Mouse (Mus musculus) hindbrain, embryonic 11.5 days (tissue): Measurements from ENCODE around the gene Tom1l2. TPM values are rescaled to one million over a fixed set of nuclear protein-coding genes. Genes with fewer than 3 reads are reported as not detected.
A peak's percentile ranks its signal among the peaks of the same experiment; 100 is the strongest.

Experiments
- ATAC-seq: fragments of 200-750 bp; cut with Nextera tagmentation; 2 replicates; pipeline ENCODE4 v1.8.0; 2017; ENCODE audit warnings: mild to moderate bottlenecking, moderate TSS enrichment, moderate library complexity; ENCODE audit not compliant: low FRiP score
- DNase-seq: peaks from one replicate; pipeline ENCODE4 v3.0.0-alpha.2; 2015; ENCODE audit warnings: low spot score
- H3K27ac ChIP-seq: fragments of 300-500 bp; sonication (generic); 2 replicates; pipeline ENCODE4 v1.5.1; 2014; ENCODE audit warnings: mild to moderate bottlenecking, low read depth, low read length
- H3K27me3 ChIP-seq: fragments of 300-500 bp; sonication (generic); 2 replicates; pipeline ENCODE4 v1.6.1; 2014; ENCODE audit warnings: mild to moderate bottlenecking, low read length, moderate library complexity, mixed read lengths; ENCODE audit not compliant: control insufficient read depth, insufficient read depth
- H3K36me3 ChIP-seq: fragments of 300-500 bp; sonication (generic); 2 replicates; pipeline ENCODE4 v1.6.1; 2014; ENCODE audit warnings: mild to moderate bottlenecking, low read length, moderate library complexity, mixed read lengths; ENCODE audit not compliant: control insufficient read depth, insufficient read depth
- H3K4me1 ChIP-seq: fragments of 300-500 bp; sonication (generic); replicated peaks from 2 replicates; pipeline ENCODE4 v1.6.1; 2014; ENCODE audit warnings: low read length, mixed read lengths; ENCODE audit not compliant: control insufficient read depth, insufficient read depth
- H3K4me2 ChIP-seq: fragments of 300-500 bp; sonication (generic); replicated peaks from 2 replicates; pipeline ENCODE4 v1.6.1; 2014; ENCODE audit warnings: mild to moderate bottlenecking, low read depth, low read length
- H3K4me3 ChIP-seq: fragments of 300-500 bp; sonication (generic); 2 replicates; pipeline ENCODE4 v1.5.1; 2014; ENCODE audit warnings: low read depth, low read length
- H3K9ac ChIP-seq: fragments of 300-500 bp; sonication (generic); 2 replicates; pipeline ENCODE4 v1.6.1; 2014; ENCODE audit warnings: low read depth, low read length
- H3K9me3 ChIP-seq: fragments of 300-500 bp; sonication (generic); 2 replicates; pipeline ENCODE4 v1.6.1; 2016; ENCODE audit warnings: low read length; ENCODE audit not compliant: control insufficient read depth
- WGBS: fragments of 180-500 bp; shearing (Covaris S2); extraction: QIAGEN DNeasy Blood & Tissue Kit; methylation state at CpG from one replicate; pipeline ENCODE4 v1.1.7; 2014; 5-methylcytosine and 5-hydroxymethylcytosine counted together
- polyA plus RNA-seq: library from polyadenylated mRNA; unstranded; fragments of >200 nt; fragmentation: Nextera tagmentation; extraction: Ambion mirVana; gene quantifications from 2 replicates; pipeline ENCODE4 v1.2.1, GENCODE M21; 2014

Tom1l2 gene
- polyA plus RNA-seq, 1 experiment from 2014 or later, result 13.9 TPM

DNA sequence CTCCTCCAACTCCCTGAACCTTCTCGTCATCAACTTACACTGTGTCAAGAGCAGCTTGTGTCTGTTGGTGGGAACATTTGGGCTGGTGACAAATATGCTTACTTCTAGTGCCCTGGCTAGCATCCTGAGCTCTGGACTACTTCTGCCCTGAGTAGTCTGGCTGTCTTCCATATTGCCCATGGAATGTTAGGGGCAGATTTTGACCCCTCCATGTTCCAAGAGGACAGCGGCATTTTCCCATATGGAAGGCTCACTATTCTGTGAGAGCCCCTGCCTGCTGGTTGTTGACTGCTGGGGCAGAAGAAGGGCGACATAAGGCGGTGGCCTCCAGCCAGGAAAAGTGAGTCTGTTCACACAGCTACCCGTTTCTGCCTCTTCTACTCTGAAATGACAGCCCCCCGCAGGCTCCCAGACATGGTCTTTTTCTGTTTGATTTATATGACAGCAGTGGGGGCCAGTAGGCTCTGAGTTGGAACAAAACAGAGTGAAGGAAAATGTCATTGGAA is 96.5 kb downstream of the Tom1l2 start:
- H3K9me3 ChIP-seq, result no peaks in the 10 kb centered on the region
- H3K4me3 ChIP-seq, result no peak overlapping the region
- no peak overlapping the region for H3K4me2 ChIP-seq
- no peaks in the 10 kb centered on the region for H3K36me3 ChIP-seq
- no peak for ATAC-seq
- 61% methylated on average over 6 of the region's 6 CpGs for WGBS
- H3K9ac ChIP-seq, result no peak overlapping the region
- DNase-seq, result no peak
- no peaks in the 10 kb centered on the region for H3K4me1 ChIP-seq
- H3K27ac ChIP-seq, result no peak overlapping the region
- no peaks in the 10 kb centered on the region for H3K27me3 ChIP-seq

DNA sequence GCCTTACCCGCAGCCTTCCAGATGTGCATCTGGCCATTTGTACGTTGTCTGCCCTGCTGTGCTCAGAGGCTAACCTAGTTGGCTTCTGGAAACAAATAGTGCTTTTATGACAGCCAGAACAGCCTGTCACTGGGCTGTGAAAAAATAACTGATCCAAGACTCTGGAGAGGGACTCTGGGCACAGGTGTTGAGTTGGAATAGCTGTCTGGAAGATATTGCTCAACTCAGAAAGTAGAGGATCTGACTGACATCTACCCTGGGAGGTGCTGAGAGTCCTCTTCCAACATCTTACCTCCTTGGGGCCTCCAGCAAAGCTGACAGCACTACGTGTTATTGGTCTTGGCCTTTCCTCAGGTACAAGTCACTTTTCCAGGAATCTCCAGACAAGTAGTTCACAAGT is 97.1 kb downstream of the Tom1l2 start:
- Histone ChIP-seq H3K4me3 (no peak overlapping the region), H3K27ac (no peak overlapping the region), H3K36me3 (no peaks in the 10 kb centered on the region), H3K27me3 (no peaks in the 10 kb centered on the region), H3K9ac (no peak overlapping the region), H3K4me2 (no peak overlapping the region), H3K9me3 (no peaks in the 10 kb centered on the region), H3K4me1 (no peaks in the 10 kb centered on the region)
- DNase-seq, result no peak
- ATAC-seq, result no peak
- WGBS, result 74% methylated on average over 3 of the region's 3 CpGs

DNA sequence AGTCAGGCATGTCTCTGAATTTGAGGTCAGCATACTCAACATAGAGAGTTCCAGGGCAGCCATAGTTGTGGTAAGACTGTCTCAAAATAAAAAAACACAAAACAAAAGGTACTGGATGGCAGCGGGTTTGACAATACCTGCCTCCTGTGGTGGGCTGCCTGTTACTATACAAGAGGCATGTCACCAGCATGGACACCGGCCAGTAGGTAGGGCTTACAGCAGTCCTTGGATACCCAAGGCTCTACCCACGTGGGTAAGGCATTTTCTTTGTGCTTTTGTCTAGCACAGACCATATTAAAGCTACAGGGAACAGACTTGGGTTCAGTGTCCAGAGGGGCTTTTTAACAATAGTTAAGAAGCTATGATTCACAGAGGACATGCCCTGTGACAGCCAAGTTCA is 97.5 kb downstream of the Tom1l2 start:
- ATAC-seq (no peak), DNase-seq (no peak)
- Histone ChIP-seq H3K9me3 (no peaks in the 10 kb centered on the region), H3K4me3 (no peak overlapping the region), H3K27ac (no peak overlapping the region), H3K4me2 (no peak overlapping the region), H3K36me3 (no peaks in the 10 kb centered on the region), H3K9ac (no peak overlapping the region), H3K4me1 (no peaks in the 10 kb centered on the region), H3K27me3 (no peaks in the 10 kb centered on the region)
- 62% methylated on average over 3 of the region's 3 CpGs for WGBS

DNA sequence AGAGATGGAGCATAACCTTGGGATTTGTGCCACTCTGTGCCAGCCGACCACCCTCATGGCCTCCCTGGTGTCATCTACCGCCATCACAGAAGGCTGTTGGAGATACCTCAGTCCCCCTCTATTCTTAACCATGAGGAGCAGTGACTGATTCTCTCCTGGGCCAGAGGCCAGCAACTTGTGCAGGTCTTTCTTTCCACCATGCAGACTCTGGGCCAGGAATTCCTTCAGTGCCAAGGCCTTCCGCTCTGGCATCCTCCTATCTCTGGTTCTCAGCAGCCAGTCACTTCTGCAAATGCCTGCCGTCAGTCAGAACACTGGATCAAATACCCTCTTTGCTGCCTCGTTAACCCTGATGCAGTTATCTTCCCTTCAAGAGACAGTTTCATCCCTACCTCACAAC is 98.4 kb downstream of the Tom1l2 start:
- Histone ChIP-seq H3K36me3 (no peaks in the 10 kb centered on the region), H3K27me3 (no peaks in the 10 kb centered on the region), H3K9me3 (no peaks in the 10 kb centered on the region), H3K4me1 (no peaks in the 10 kb centered on the region), H3K4me3 (no peak overlapping the region), H3K27ac (no peak overlapping the region), H3K4me2 (no peak overlapping the region), H3K9ac (no peak overlapping the region)
- no peak for DNase-seq
- 90% methylated on average over 5 of the region's 5 CpGs for whole genome bisulfite sequencing
- no peak for ATAC-seq

DNA sequence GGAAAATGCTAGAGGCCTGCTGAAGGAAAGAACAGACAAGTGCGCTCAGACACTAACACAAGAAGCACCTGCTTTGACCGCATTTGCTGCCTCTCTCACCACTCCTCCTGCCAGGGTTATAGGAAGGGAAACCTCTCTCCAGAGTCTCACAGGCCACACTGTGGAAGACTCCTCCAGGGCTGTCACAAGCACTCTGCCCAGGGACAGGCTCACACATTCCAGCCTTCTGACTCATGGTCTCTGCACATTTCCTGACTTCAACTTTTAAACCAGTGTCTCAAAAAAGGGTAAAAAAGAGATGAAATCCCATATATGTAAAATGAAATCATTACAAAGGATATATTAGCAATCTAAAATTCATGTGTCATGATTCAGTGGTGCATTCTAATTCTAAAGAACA is 99.2 kb downstream of the Tom1l2 start:
- 85% methylated on average over 2 of the region's 2 CpGs for WGBS
- H3K27ac ChIP-seq, result no peak overlapping the region
- H3K4me1 ChIP-seq, result no peaks in the 10 kb centered on the region
- no peak overlapping the region for H3K4me2 ChIP-seq
- H3K4me3 ChIP-seq, result no peak overlapping the region
- H3K9ac ChIP-seq, result no peak overlapping the region
- DNase-seq, result no peak
- H3K27me3 ChIP-seq, result no peaks in the 10 kb centered on the region
- ATAC-seq, result no peak
- H3K9me3 ChIP-seq, result no peaks in the 10 kb centered on the region
- H3K36me3 ChIP-seq, result no peaks in the 10 kb centered on the region

DNA sequence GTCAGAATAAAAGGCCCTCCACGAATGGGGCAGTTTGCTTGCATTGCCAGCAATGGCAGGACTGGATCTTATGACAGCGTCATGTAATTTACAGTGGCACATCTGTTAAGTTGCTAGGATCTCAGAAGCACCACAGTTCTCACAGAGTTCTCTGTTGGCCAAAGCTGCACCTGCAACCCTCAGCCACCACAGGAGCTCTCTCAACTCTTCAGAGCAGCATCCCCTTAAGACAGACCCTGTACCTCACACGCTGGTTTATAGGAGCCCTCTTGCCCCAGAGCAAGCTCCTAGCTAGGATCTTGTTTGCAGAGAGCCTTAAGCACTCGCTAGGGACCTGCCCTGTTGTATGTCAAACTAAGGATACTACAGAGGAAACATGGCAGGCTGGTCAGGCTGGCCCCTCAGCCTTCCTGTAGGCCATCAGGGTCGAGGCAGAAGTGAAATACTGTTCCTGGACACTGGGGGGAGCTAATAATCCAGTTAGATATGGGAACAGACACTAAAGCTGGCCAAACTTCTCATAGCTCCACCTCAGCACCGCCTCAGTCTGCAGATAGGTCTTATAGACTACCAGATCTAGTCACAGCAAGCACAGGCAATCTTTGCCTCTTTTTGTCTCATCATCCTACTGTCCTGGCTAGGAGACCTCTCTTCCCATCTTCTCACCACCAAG is 101.6 kb downstream of the Tom1l2 start:
- ATAC-seq, result no peak

DNA sequence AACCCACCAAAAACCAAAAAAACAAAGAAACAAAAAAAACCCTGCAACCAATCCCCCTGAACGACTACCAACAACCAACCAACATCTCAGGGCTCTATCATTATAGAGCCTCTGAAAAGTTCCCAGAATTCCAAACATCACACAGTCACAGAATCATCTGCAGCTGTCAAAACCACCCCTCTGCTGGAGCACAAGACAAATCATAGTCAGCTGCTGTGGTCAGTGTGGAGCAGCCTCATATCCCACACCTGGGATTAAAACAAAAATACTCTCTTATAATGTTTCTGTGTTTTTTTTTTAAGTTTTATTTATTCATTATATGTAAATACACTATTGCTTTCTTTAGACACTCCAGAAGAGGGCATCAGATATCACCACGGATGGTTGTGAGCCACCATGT is 102.8 kb downstream of the Tom1l2 start:
- Histone ChIP-seq H3K9ac (no peak overlapping the region), H3K4me2 (no peak overlapping the region), H3K4me1 (no peaks in the 10 kb centered on the region), H3K36me3 (no peaks in the 10 kb centered on the region), H3K9me3 (no peaks in the 10 kb centered on the region), H3K27ac (no peak overlapping the region), H3K4me3 (no peak overlapping the region), H3K27me3 (no peaks in the 10 kb centered on the region)
- DNase-seq (no peak), ATAC-seq (no peak)
- 90% methylated on average over 2 of the region's 2 CpGs for WGBS

More for the DNA sequence above, 101.6 kb downstream of the Tom1l2 start:
- Histone ChIP-seq H3K27me3 (no peaks in the 10 kb centered on the region), H3K27ac (no peak overlapping the region), H3K4me2 (no peak overlapping the region), H3K9me3 (no peaks in the 10 kb centered on the region), H3K36me3 (no peaks in the 10 kb centered on the region), H3K9ac (no peak overlapping the region), H3K4me3 (no peak overlapping the region), H3K4me1 (no peaks in the 10 kb centered on the region)
- peak; percentile 70 for DNase-seq
- WGBS, result 58% methylated on average over 6 of the region's 6 CpGs

DNA sequence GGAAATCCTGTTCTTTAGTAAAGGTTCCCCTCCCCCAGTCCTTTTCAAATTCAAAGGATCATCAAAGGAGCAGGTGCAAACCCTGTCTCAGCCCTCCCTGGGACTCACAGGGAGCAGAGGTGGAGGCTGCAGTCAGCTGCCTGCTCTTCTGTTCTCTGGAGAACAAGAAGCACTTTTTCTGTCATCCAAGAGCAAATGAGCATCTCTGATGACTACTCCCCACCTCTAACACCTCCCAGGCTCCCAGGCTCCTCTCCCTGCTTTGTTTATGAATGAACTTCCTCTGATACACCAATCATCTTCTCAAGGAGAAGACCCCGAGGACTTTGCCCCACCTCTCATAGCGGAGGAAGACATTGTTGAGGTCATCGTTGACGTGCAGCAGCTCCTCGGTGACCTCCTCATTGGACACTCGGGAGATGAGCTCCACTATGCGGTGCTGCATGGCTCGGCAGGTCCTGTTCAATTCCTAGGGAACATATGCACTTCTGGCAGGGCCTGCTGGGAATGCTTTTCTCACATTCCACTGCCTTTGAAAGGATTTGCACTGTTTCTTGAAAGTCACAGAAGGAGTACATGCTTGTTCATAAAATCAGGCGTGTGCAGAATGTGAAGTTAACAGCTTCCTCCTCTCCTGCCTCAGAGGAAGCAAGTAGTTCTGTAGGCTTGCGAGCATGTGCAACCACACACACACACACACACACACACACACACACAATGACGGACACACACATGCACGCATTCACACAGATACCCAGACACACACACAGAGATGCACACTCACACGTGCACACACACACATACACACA is 103.9 kb downstream of the Tom1l2 start:
- H3K27ac ChIP-seq, result 0 out of 2 replicates have a peak overlapping the region, but pooled peaks have one; percentile 12
- 47% methylated on average over 13 of the region's 13 CpGs for WGBS
- H3K9ac ChIP-seq, result no peak overlapping the region
- no peak overlapping the region for H3K4me2 ChIP-seq
- no peaks in the 10 kb centered on the region for H3K36me3 ChIP-seq
- DNase-seq (peak; percentile 21), ATAC-seq (no peak)
- no peaks in the 10 kb centered on the region for H3K4me1 ChIP-seq
- no peaks in the 10 kb centered on the region for H3K27me3 ChIP-seq
- no peak overlapping the region for H3K4me3 ChIP-seq
- H3K9me3 ChIP-seq, result no peaks in the 10 kb centered on the region
